Comparison of ENCODE assay signal across 19 mouse cellular contexts in the genomic region with DNA sequence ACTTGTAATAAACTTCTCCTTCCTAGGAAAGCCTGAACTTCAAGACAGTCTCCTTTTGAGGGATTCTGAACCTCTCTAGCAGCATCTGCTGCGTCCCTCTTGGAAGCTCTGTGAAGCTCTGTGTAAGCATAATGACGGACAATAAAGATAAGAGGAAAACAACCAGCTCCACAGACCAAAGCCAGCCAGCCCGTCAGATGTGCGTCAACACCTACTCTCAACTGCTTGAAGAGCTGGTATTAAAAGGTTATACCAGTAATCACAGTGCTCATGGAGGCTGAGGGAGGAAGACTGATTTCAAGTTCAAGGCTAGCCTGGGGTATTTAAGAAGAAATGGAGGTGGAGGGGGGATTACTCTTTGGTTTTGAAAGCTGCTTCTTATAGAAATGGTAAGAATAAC. TPM values are rescaled to one million over a fixed set of nuclear protein-coding genes. Genes with fewer than 3 reads are reported as not detected.
DNase-seq lines count a peak whose midpoint lies in the region; ATAC-seq and TF ChIP-seq lines count a peak whose summit lies in the region.
"Had no signal": no experiment of that assay in that cellular context is flagged by ENCODE, and none has a peak within 500 bp of the region (broad histone marks: within the 10 kb centered on the region; RNA-seq: fewer than 3 reads in every experiment).

No protein-coding gene starts in this region.

- H3K4me1 ChIP-seq in kidney, embryonic 15.5 days, result peaks cover 14% of the 10 kb centered on the region
- H3K4me1 ChIP-seq in MEL (ENCODE audit: control insufficient read depth in 1 of 2, insufficient read depth in 2 of 2, low read length in 2 of 2), result peaks cover 4 to 13% of the 10 kb centered on the region in 2 experiments
- peaks cover 15% of the 10 kb centered on the region for H3K4me1 ChIP-seq in heart, postnatal 0 days (ENCODE audit: control insufficient read depth, insufficient read depth)
- H3K4me1 ChIP-seq in hindbrain, embryonic 16.5 days (ENCODE audit: control insufficient read depth, insufficient read depth, low read depth, low read length), result peaks cover 2% of the 10 kb centered on the region; the same call in 1 of the 2 replicates

- no peaks in the 10 kb centered on the region for H3K79me2 ChIP-seq in MEL (ENCODE audit: control insufficient read depth, insufficient read depth, low read length, poor library complexity)

- no peak for TF ChIP-seq CTCF in MEL (IDR thresholded peaks at IDR 0.05 in 2 of 3, conservative IDR thresholded peaks at IDR 0.05 in 1 of 3; ENCODE audit: control insufficient read depth in 1 of 3, insufficient read depth in 1 of 3, low read depth in 2 of 3, low read length in 3 of 3, poor library complexity in 1 of 3, severe bottlenecking in 1 of 3)
- TF ChIP-seq CTCF in heart, postnatal 0 days (IDR thresholded peaks at IDR 0.05; ENCODE audit: low read depth), result no peak

- H3K27me3 ChIP-seq in kidney, embryonic 15.5 days, result no peaks in the 10 kb centered on the region
- H3K27me3 ChIP-seq in MEL (ENCODE audit: control insufficient read depth in 1 of 2, insufficient read depth in 2 of 2, low read length in 2 of 2), result peaks cover 1 to 5% of the 10 kb centered on the region in 2 experiments; a peak in 3 of 4 replicates
- H3K27me3 ChIP-seq in heart, postnatal 0 days (ENCODE audit: control insufficient read depth, insufficient read depth, low read length), result no peaks in the 10 kb centered on the region
- H3K27me3 ChIP-seq in hindbrain, embryonic 16.5 days (replicated peaks; ENCODE audit: control insufficient read depth, insufficient read depth, low read length), result no peaks in the 10 kb centered on the region
- H3K27me3 ChIP-seq: embryonic facial prominence, embryonic 15.5 days; forebrain, embryonic 12.5 days; limb, embryonic 12.5 days had no signal

- no peak for TF ChIP-seq POLR2A in MEL (IDR thresholded peaks at IDR 0.05; ENCODE audit: control insufficient read depth in 1 of 2, insufficient read depth in 1 of 2, low read depth in 1 of 2, low read length in 2 of 2, poor library complexity in 1 of 2)

- WGBS in kidney, embryonic 15.5 days, result 43% methylated on average over 4 of the region's 4 CpGs
- WGBS in heart, postnatal 0 days, result 14% methylated on average over 4 of the region's 4 CpGs
- WGBS in hindbrain, embryonic 16.5 days, result 80% methylated on average over 4 of the region's 4 CpGs

- intact Hi-C loops in left cerebral cortex, postnatal 36 days (cut with DNase I), result loop anchor here (5.0 kb wide), 1 partner anchor 47 kb away; no protein-coding TSS in a partner anchor

- no peaks in the 10 kb centered on the region for H3K9me3 ChIP-seq in kidney, embryonic 15.5 days (replicated peaks)
- H3K9me3 ChIP-seq in MEL (replicated peaks; ENCODE audit: insufficient read depth, low read length), result no peaks in the 10 kb centered on the region
- no peaks in the 10 kb centered on the region for H3K9me3 ChIP-seq in heart, postnatal 0 days (replicated peaks; ENCODE audit: control insufficient read depth, low read length)
- H3K9me3 ChIP-seq in hindbrain, embryonic 16.5 days (ENCODE audit: control insufficient read depth, low read length), result no peaks in the 10 kb centered on the region
- H3K9me3 ChIP-seq: embryonic facial prominence, embryonic 15.5 days; forebrain, embryonic 12.5 days; limb, embryonic 12.5 days; midbrain, embryonic 10.5 days had no signal

- H3K4me2 ChIP-seq in kidney, embryonic 15.5 days, result 0 out of 2 replicates have a peak overlapping the region, but pooled peaks have one; percentile 48
- 0 out of 2 replicates have a peak overlapping the region, but pooled peaks have one; percentile 47 for H3K4me2 ChIP-seq in heart, postnatal 0 days (ENCODE audit: low read depth, low read length)
- no peak overlapping the region for H3K4me2 ChIP-seq in hindbrain, embryonic 16.5 days (ENCODE audit: low read length)
- H3K4me2 ChIP-seq: forebrain, embryonic 12.5 days had no signal

- TF ChIP-seq RAD21 in MEL (IDR thresholded peaks at IDR 0.05; ENCODE audit: low read depth, low read length), result no peak

- H3K9ac ChIP-seq in kidney, embryonic 15.5 days, result no peak overlapping the region
- no peak overlapping the region for H3K9ac ChIP-seq in MEL (ENCODE audit: control insufficient read depth, low read depth, low read length, poor library complexity, severe bottlenecking)
- no peak overlapping the region for H3K9ac ChIP-seq in heart, postnatal 0 days (replicated peaks; ENCODE audit: low read depth, low read length)
- H3K9ac ChIP-seq in hindbrain, embryonic 16.5 days (ENCODE audit: low read depth, low read length), result no peak overlapping the region
- H3K9ac ChIP-seq: embryonic facial prominence, embryonic 15.5 days; forebrain, embryonic 12.5 days; limb, embryonic 12.5 days had no signal

- H3K4me3 ChIP-seq in kidney, embryonic 15.5 days (replicated peaks), result no peak overlapping the region
- H3K4me3 ChIP-seq in MEL (ENCODE audit: control insufficient read depth in 1 of 2, insufficient read depth in 1 of 2, low read depth in 2 of 2, low read length in 2 of 2), result no peak overlapping the region
- H3K4me3 ChIP-seq in heart, postnatal 0 days (ENCODE audit: low read depth, low read length), result no peak overlapping the region
- no peak overlapping the region for H3K4me3 ChIP-seq in hindbrain, embryonic 16.5 days (ENCODE audit: low read length)
- H3K4me3 ChIP-seq: embryonic facial prominence, embryonic 15.5 days; forebrain, embryonic 12.5 days; limb, embryonic 12.5 days; midbrain, embryonic 10.5 days; myocyte had no signal

- no peak for TF ChIP-seq EP300 in MEL (IDR thresholded peaks at IDR 0.05; ENCODE audit: low read depth in 1 of 2, low read length in 2 of 2)
- TF ChIP-seq EP300 in heart, postnatal 0 days (IDR thresholded peaks at IDR 0.05; ENCODE audit: low read depth), result no peak

- no peak overlapping the region for H3K27ac ChIP-seq in kidney, embryonic 15.5 days
- H3K27ac ChIP-seq in MEL (ENCODE audit: control insufficient read depth, low read depth, low read length), result no peak overlapping the region
- H3K27ac ChIP-seq in heart, postnatal 0 days (ENCODE audit: low read depth), result peak overlapping the region; percentile 40
- no peak overlapping the region for H3K27ac ChIP-seq in hindbrain, embryonic 16.5 days (ENCODE audit: low read depth, low read length)
- H3K27ac ChIP-seq: embryonic facial prominence, embryonic 15.5 days; forebrain, embryonic 12.5 days had no signal

- DNase-seq in kidney, postnatal 14 days, result no peak
- peak; percentile 11 for DNase-seq in MEL (ENCODE audit: low read depth, low spot score)
- peak; percentile 14 for DNase-seq in heart, postnatal 0 days (ENCODE audit: low spot score)
- DNase-seq in left cerebral cortex, postnatal 36 days (ENCODE audit: low spot score in 2 of 2), result no peak
- DNase-seq: adrenal gland, adult 8-10 months; cerebellum, adult 2 months; right cerebral cortex, postnatal 14 days had no signal

- H3K36me3 ChIP-seq in kidney, embryonic 15.5 days, result no peaks in the 10 kb centered on the region
- H3K36me3 ChIP-seq in MEL (ENCODE audit: control insufficient read depth in 1 of 2, insufficient read depth in 2 of 2, low read length in 2 of 2), result peaks cover 0 to 9% of the 10 kb centered on the region in 2 experiments; a peak in 2 of 4 replicates
- no peaks in the 10 kb centered on the region for H3K36me3 ChIP-seq in heart, postnatal 0 days (replicated peaks; ENCODE audit: control insufficient read depth, insufficient read depth, low read length)
- no peaks in the 10 kb centered on the region for H3K36me3 ChIP-seq in hindbrain, embryonic 16.5 days (ENCODE audit: control insufficient read depth, insufficient read depth, low read length)
- H3K36me3 ChIP-seq: embryonic facial prominence, embryonic 15.5 days; forebrain, embryonic 12.5 days; limb, embryonic 12.5 days; midbrain, embryonic 10.5 days had no signal

- no peak for ATAC-seq in kidney, embryonic 15.5 days (replicated peaks; ENCODE audit: low FRiP score)
- peak; percentile 53; the same call in 1 of the 2 replicates for ATAC-seq in heart, postnatal 0 days (ENCODE audit: insufficient read depth, low read depth)
- ATAC-seq in megakaryocyte progenitor cell, adult 5-6 weeks (replicated peaks; ENCODE audit: poor library complexity), result 0 out of 2 replicates have a peak, but pooled peaks have one; percentile 18
- no peak for ATAC-seq in monocyte, adult 5-6 weeks (replicated peaks; ENCODE audit: insufficient number of reproducible peaks, low FRiP score, low TSS enrichment, poor library complexity, severe bottlenecking)
- no peak for ATAC-seq in hindbrain, embryonic 16.5 days

TF ChIP-seq in MEL, 35 proteins besides CTCF, POLR2A, EP300 and RAD21 (continues in another document):
- no peak for TF ChIP-seq CHD1 (IDR thresholded peaks at IDR 0.05; ENCODE audit: low read depth, low read length)
- TF ChIP-seq USF1 (IDR thresholded peaks at IDR 0.05; ENCODE audit: low read depth, low read length), result no peak
- no peak for TF ChIP-seq NRF1 (IDR thresholded peaks at IDR 0.05; ENCODE audit: insufficient read depth, low read depth, low read length, poor library complexity, severe bottlenecking)
- no peak for TF ChIP-seq JUND (IDR thresholded peaks at IDR 0.05; ENCODE audit: low read depth, low read length)

RNA-seq across cellular contexts. Expression of gene Hmgcs2, which starts 0.6 kb away (rescaled TPM):
- polyA plus RNA-seq in kidney, embryonic 15.5 days (2015; fragmentation: Nextera tagmentation; extraction: Ambion mirVana), result 8.2 and 12.7 TPM in 2 replicates
- total RNA-seq in MEL (2012; rRNA removed), result 0.12 and 0.20 TPM in 2 replicates
- under 1 TPM in 1 of 2 experiments, not detected in 1; 0.81 TPM for polyA plus RNA-seq in MEL (2012; ENCODE audit: insufficient read depth in 1 of 2, insufficient read length in 2 of 2, low read depth in 1 of 2, low replicate concordance in 2 of 2, missing spikeins in 1 of 2)
- 5.2 and 115 TPM in 2 replicates for total RNA-seq in heart, postnatal 0 days (2014; rRNA removed; ENCODE audit: low replicate concordance)
- polyA plus RNA-seq in heart, postnatal 0 days (2015; fragmentation: Nextera tagmentation; extraction: Ambion mirVana), result 105 and 153 TPM in 2 replicates
- total RNA-seq in megakaryocyte progenitor cell, adult 5-6 weeks (2015), result 0.12 and 0.27 TPM in 2 replicates
- 0.21 and 0.54 TPM in 2 replicates for total RNA-seq in megakaryocyte progenitor cell, adult 5-6 weeks (2017)
- total RNA-seq in monocyte, adult 5-6 weeks (2017), result not detected in 3 replicates
- 24.8 and 29.7 TPM in 2 replicates for polyA plus RNA-seq in hindbrain, embryonic 16.5 days (2015; fragmentation: Nextera tagmentation; extraction: Ambion mirVana)
- 10 to 100 TPM in 1 of 2 experiments, 1 to 10 TPM in 1; 7.1 to 11.3 TPM for total RNA-seq in left cerebral cortex, postnatal 36 days (2021)
- polyA plus RNA-seq: myocyte had no signal

RNA-seq across cellular contexts. Expression of gene Reg4, which starts 57.7 kb away (rescaled TPM):
- polyA plus RNA-seq in kidney, embryonic 15.5 days (2015; fragmentation: Nextera tagmentation; extraction: Ambion mirVana), result 0.21 and 0.22 TPM in 2 replicates
- total RNA-seq in MEL (2012; rRNA removed), result not detected in 2 replicates
- polyA plus RNA-seq in MEL (2012; ENCODE audit: insufficient read depth in 1 of 2, insufficient read length in 2 of 2, low read depth in 1 of 2, low replicate concordance in 2 of 2, missing spikeins in 1 of 2), result not detected
- not detected in 2 replicates for total RNA-seq in heart, postnatal 0 days (2014; rRNA removed; ENCODE audit: low replicate concordance)
- not detected in 2 replicates for polyA plus RNA-seq in heart, postnatal 0 days (2015; fragmentation: Nextera tagmentation; extraction: Ambion mirVana)
- total RNA-seq in megakaryocyte progenitor cell, adult 5-6 weeks (2015), result not detected in 2 replicates
- total RNA-seq in megakaryocyte progenitor cell, adult 5-6 weeks (2017), result not detected in 2 replicates
- not detected in 3 replicates for total RNA-seq in monocyte, adult 5-6 weeks (2017)
- not detected in 2 replicates for polyA plus RNA-seq in hindbrain, embryonic 16.5 days (2015; fragmentation: Nextera tagmentation; extraction: Ambion mirVana)
- not detected for total RNA-seq in left cerebral cortex, postnatal 36 days (2021)
- total RNA-seq: adrenal gland, adult 8-10 months; gastrocnemius, adult 18-20 months; heart, postnatal 14 days had no signal
- polyA plus RNA-seq: cerebellum, adult 2 months; embryonic facial prominence, embryonic 15.5 days; forebrain, embryonic 12.5 days; limb, embryonic 12.5 days; lung, postnatal 0 days; midbrain, embryonic 10.5 days; myocyte had no signal

Comparison
In these comparisons a context has a peak if more than half of its experiments do, and no peak if none do; other contexts are left out.
1. ATAC-seq: peak in heart, postnatal 0 days (single experiment) and megakaryocyte progenitor cell, adult 5-6 weeks (single experiment); none in kidney, embryonic 15.5 days (single experiment), monocyte, adult 5-6 weeks (single experiment) and hindbrain, embryonic 16.5 days (single experiment).
2. DNase-seq: peak in MEL (single experiment) and heart, postnatal 0 days (single experiment); none in kidney, postnatal 14 days (single experiment) and left cerebral cortex, postnatal 36 days (0 of 2).